Mouse (Mus musculus) ES-E14 (cell line): Measurements from ENCODE around the gene Gm28308.

Experiments used
- HCFC1 ChIP-seq: IDR thresholded peaks from 2 replicates; pipeline ENCODE4 v1.6.1; 2012; ENCODE audit warnings: low read length, inconsistent platforms, borderline replicate concordance; ENCODE audit not compliant: insufficient read depth
- ZC3H11A ChIP-seq: IDR thresholded peaks from 2 replicates; pipeline ENCODE4 v1.6.1; 2012; ENCODE audit warnings: low read depth, mild to moderate bottlenecking, inconsistent platforms, low read length, borderline replicate concordance
- ZNF384 ChIP-seq: IDR thresholded peaks from 2 replicates; pipeline ENCODE4 v1.6.1; 2012; ENCODE audit warnings: low read depth, low read length, inconsistent platforms

GRCm38 (mm10) chr6:52238976-52239375 is 25.8 kb upstream of the Gm28308 start:
- TF ChIP-seq HCFC1 (no peak), ZC3H11A (no peak), ZNF384 (no peak)
